Mouse (Mus musculus) 3T3-L1 (cell line): ENCODE results near the gene Olfr522.
"Not testable (repeated sequence)": the region's sequence is repeated elsewhere in the genome, so short reads cannot be mapped to it uniquely, and the experiment has no call there.

ENCODE experiments used
- DNase-seq: peaks from one replicate; pipeline ENCODE4 v3.0.0-alpha.2; 2015; ENCODE audit warnings: low read depth, low spot score

The Olfr522 gene

DNA sequence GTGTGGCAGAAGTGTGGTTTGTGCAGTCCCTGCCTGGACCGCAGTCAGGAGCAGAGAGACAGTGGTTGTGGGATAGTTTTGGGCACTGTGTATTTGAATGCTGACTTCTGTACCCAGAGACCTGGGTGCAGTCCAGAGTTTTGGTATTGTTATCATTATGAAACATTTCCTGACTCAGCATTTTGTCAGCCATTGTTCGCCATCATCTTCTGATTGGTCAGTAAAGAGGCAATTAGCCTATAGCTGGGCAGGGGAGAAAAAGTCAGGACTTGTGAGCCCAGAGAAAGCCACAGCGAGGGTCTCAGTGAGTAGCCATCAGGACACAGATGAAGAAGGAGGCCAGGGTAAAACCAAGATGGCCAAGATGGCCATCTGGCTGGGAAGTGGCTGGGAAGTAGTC lies 4.2 kb downstream of the Olfr522 start:
- no peak for DNase-seq

DNA sequence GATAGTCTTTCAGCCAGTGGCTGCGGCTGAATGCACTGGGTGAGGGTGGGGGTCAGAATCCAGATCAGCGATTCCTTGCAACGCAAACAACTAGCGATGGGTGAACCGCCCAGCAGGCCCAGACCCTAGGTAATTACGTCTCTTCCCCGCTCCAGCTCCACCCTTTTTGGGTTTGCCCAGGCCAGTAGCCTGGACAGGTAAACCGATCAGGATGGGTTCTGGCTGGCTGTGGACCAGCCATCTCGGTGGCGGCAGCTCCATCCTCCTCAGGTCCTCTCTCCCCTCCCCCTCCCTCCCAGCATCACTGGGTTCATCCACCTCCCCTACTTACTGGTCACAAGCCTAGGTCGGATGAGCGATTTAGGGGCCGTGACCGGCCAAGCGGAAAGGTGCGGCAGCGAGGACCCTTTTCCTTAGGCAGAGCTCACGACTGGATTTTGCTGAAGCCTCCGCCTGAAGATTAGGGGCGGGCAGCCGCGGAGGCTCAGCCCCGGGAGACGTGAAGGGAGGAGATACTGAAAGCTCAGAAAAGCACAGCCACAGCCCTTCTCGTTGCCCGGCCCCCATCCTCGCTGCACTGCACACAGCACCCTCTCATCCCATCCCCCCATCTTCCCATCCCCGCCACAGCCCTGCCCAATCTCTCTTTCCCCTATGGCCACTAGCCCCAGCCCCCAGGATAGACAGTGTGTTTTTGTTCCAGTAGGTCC lies 10.2 kb downstream of the Olfr522 start, which contains the start of gene Sprn:
TSS of gene Sprn (minus strand) at position 660 of the 710 bp plus-strand sequence.
- DNase-seq: no peak

DNA sequence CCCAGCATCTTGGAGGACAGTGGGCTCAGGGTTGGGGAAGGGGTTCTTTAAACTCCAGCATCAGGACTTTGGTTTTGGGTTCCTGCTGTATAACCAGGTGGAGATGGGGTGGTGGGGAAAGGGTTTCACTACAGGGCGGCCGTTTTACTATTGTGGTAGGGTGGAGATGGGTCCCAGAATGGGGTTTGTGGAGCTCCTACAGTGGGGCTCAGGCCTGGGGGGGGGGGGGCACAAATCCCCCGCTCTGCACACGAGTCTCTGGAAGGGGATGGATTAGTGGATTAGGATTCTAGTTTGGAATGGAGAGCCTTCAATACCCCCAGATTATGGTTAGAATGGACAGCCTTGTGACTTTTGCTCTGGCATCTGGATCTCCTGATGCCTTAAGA lies 10.7 kb downstream of the Olfr522 start:
- no peak for DNase-seq

DNA sequence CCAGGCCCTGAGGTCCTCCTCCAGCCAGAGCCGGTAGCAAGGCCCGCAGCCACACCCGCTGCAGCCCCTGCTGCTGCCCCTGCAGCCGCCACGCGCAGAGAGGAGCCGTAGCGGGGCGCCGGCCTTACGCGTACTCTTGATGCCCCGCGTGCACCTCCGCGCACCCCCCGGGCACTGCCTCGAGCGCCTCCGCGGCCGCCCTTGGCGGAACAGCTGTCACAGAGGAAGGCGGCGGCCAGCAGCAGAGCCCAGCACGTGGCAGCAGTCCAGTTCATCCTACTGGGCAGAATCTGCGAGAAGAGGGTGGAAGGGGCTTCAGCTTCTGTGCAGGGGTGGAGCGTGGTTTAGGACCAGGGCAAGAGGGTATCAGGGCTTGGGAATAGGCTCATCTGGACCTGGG lies 11.2 kb downstream of the Olfr522 start:
- DNase-seq: no peak

DNA sequence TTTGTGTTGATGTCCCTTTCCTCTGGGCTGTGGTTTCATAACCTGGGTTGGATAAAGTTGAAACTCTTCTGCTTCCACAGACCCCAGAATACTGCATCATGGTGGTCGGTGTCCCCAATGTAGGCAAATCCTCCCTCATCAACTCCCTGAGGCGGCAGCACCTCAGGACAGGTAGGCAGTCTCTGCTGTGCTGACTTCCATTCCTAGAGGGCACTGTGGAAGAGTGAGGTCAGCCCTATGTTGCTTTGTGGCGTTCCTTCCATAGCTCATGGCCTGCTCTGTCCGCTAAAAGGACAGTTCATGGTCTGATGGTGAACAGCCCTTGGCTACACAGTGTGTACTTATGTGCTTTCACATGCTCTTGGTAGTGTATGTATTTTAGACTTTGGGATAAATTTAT lies 20.0 kb downstream of the Olfr522 start:
- DNase-seq: no peak

DNA sequence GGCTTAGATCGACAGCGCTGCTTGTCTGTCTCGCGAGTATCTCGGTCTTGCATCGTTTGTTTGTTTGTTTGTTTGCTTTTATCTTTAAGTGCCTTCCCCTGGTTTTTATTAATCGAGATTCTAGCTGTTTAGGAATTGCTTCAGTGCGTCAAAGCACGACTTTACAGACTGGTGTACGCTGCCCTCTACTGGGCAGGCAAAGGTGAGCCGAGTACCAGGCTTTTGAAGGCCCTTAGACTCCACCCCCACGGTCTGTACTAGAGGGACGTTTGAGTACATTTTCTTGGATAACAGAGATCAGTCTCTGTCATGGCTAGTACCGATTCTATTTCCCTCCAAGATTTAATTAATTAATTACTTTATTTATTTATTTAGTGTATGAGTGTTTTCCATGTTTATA lies 23.2 kb downstream of the Olfr522 start:
- DNase-seq: peak; percentile 85

DNA sequence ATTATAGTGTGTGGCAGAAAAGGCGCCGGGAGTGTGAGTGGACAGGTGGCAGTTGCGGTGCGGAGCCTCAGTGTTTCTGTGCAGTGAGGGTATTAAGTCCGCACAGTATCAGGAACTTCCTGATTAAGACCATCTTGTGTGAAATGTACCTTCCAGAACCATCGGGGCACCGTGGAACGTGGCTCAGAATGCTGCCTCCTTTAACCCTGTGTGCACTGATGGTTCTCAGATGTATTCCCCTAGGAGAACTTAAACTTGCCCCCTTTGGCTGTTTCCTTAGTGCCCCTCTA lies 26.6 kb downstream of the Olfr522 start:
- no peak for DNase-seq

DNA sequence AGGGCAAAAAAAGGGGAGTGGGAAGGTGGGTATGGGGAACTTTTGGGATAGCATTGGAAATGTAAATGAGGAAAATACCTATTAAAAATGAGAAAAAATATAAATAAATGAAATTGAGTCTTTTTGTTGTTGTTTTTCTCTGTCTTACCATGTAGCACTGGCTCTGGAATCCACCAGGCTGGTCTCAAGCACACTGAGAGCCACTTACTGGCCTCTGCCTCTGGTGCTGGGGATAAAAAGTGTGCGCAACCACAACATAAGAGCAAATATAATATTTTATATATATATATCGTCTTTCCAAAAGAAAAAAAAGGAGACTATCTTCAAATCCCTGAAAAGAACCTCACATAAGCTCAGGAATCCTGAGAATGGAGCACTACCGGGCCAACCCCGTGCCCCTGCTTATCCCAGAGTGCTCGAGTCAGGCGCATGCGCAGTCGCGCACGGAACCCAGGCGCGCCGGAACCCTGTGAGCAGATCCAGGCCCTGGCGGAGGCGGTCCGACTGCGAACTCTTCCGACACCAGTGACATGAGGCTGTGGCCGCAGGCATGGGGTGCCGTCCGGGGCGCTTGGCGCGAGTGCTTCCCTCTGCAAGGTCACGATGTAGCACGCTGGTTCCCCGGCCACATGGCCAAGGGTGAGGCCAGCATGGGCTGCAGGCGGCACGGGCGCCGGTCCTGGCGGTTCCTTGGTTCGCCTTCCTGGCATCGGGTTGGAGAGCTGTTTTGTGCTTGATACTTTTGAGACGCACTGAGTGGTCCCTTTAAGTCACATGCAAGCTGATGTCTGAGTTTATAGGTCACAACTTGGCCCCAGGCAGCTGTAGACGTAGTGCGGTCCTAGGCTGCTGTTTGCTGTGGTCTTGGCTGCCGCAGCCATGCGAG lies 27.2 kb downstream of the Olfr522 start, which contains the start of gene Mtg1:
TSS of gene Mtg1 (plus strand) at position 430 of the 886 bp plus-strand sequence.
- DNase-seq: peak; percentile 89

DNA sequence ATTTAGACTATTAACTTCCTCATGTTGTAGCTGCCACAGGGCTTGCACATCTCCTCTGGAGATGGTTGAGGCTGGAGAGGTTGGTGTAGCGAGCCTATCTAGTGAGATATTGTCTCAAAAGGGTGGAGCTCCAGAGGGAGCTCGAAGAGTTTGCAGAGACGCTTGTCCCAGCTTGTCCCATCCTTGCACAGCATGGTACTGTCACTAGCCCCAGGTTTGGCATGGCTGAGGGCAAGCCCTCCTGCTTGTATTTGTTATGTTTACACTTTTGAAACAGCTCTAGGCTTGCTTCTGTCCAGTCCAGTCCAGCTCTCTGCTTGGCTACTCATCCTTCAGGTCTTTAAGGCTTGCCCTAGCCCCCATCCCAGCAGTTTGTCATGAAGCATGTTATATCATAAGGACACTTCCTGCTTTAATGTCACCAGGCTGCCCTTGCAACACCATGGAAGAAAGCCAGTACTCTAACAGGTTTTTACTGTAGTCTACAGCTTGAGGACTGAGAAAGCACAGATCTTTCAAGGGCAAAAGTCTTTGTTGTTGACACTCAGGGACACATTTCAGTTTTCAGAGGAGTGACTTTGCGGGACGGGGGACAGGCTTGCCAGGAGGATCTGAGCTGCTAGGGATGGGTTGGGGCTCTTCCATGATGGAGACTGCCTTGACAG lies 29.3 kb downstream of the Olfr522 start:
- no peak for DNase-seq

DNA sequence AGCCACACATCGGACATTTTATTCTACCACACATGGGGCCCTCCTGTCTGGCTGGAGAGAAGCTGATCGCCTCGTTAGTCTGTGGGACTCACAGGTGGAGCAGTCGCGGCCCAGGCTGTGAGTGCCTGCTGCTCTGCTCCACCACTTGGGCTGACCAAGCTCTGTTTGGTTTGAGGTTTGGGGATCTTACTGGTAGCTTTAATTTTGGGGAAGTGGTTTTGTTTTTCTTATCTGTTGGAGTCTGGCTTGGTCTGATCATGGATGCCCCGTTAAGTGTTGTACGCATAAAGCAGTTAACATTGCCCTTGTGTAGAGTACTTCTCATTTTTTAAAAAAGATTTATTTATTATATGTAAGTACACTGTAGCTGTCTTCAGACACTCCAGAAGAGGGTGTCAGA lies 30.5 kb downstream of the Olfr522 start:
- DNase-seq: not testable (repeated sequence)

DNA sequence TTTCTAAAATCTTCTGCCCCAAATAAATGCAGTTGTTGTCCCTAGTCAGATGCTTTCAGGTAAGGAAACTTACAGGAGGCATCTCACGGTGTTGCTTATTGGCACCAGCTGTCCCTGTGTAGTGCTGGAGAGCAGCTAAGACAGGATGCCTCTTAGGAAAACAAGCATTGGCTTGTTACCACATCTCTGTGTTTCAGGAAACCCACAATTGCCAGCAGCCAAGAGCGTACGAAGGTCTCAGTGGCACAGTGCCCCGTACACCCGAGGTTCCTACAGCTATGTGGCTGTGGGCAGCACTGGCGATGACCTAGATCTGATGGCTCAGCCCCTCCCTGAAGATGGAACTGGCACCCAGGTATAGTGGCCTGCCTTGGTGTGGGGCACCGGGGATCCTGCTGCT lies 32.4 kb downstream of the Olfr522 start:
- not testable (repeated sequence) for DNase-seq

DNA sequence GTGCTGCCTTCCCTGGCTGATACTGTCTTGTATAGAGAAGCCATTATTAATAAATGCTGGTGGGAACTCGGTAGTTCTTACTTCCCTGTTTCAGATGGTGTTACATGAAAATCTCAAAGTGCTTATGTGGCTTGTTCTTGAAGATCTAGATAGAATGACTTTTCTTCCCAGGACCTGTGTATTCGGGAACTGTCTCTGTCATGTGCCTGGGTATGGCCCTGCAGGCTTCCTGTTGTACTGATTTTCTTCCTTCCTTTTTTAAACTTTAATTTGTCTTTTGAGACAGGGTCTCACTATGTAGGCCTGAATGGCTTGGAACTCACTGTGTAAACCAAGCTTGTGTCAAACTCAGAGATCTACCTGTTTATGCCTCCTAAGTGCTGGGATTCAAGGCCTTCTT lies 36.7 kb downstream of the Olfr522 start:
- no peak for DNase-seq

DNA sequence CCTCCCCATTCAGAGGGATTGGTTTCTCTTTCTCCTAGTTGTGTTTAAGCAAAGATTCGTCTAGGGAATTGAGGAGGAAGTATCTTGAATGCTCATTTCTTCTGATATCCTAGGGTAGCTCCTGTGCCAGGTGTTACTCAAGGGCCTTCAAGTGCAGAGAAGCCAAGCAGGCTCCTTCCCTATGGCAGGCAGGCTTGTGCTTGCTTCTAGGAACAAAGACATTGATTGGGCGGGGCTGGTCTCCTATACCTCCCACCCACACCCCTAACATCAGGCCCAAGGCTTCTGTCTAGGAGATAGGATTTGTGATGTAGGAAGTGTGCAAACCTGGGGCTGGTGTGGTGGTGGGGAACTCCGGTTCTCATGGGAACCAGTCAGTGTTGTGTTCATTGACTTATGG lies 37.6 kb downstream of the Olfr522 start:
- no peak for DNase-seq

DNA sequence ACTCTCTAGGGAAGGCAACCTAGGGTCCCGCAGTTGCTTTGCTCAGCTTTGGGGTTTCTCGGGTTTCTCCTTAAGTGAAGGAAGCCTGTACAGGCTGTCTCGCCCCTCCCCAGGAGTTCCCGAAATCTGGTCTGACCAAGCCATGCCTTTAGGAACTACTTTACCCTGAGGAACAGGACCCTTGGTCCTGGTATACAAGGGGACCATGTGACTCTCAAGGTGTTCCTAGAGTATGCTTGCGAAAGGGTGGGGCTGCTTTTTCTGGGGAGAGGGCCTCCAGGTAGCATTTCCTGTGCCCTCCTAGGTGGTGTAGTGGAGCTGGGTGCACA lies 38.6 kb downstream of the Olfr522 start:
- DNase-seq: no peak

DNA sequence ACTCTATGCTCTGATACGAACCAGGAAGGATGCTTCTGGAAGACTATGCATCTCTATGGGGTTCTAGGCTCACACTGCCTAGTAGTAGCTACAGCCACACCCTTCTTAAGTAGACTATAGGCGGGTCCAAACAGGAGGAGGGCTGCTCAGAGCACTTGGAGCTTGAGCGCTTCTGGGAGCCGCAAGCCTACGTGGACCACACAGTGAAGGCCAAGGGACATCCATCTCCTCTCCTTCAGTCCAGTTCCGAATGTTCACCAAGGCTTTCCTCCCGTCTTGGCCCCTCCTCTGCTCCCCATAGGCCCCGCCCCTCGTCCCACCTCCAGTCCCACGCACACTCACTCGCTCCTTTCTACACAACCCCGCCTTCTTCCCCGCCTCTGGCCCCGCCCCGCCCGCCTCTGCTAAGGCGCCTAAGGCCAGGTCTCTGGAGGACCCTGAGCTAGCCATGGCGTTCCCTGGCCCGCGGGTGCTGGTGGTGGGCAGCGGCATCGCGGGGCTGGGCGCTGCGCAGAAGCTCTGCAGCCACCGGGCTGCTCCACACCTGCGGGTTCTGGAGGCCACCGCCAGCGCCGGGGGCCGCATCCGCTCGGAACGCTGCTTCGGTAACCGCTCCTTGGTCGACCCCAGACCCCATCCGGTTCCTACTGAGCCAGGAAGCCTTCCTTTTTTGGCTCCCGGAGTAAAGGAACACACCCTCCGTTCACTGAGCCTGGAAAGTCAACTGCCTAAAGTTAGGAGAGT lies 39.1 kb downstream of the Olfr522 start:
- DNase-seq: peak; percentile 93

DNA sequence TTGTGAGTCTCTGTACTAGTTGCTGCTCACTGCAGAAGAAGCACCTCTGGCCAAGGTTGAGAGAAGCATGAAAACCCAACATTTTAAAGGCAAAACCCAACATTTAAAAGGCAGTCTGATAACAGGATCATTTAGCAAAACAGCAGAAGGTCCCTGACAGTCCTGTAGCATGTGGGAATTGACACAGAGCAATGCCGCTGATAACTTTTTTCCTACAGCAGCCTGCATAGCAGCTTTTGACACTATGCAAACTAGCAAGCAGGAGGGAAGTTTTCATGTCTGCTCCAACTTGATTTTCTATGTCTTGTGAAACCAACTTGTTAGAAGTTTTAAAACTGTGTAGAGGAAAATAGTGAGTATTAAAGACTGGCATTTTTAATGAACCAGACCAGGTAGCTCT lies 40.2 kb downstream of the Olfr522 start:
- no peak for DNase-seq

DNA sequence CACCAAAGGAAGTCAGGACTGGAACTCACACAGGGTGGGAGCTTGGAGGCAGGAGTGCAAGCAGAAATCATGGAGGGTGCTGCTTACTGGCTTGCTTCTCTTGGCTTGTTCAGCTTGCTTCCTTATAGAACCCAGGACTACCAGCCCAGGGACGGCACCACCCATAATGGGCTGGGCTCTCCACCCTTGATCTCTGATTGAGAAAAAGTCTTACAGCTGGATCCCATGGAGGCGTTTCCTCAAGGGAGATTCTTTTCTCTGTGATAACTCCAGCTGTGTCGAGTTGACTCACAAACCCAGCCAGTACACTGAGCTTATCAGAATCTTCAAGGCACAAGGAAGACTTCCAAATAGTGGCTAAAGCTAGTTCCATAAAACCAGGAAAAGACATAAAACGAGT lies 41.8 kb downstream of the Olfr522 start:
- peak; percentile 61 for DNase-seq

DNA sequence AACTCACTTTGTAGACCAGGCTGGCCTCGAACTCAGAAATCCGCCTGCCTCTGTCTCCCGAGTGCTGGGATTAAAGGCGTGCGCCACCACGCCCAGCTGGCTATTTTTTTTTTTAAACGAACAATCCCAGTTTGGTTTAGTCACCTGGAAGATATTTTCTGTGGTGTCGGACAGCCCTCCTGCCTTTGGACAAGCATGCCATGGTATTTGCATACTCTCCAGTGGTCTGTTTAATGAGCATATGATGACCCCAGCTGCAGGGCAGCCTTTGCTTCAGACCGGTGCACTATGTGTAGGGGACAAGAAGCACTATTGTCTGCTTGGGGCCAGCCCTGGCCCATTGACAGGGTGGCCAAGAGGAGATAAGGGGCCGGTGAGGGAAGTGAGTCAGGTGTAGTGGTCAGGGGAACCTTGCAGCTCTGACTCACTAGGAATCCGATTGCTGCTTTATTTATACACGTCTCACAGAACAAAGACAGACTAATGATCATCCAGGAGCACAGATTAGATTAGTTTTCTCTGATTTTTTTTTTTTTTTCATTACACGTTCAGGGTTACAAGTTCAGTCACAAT lies 43.1 kb downstream of the Olfr522 start:
- peak; percentile 60 for DNase-seq

DNA sequence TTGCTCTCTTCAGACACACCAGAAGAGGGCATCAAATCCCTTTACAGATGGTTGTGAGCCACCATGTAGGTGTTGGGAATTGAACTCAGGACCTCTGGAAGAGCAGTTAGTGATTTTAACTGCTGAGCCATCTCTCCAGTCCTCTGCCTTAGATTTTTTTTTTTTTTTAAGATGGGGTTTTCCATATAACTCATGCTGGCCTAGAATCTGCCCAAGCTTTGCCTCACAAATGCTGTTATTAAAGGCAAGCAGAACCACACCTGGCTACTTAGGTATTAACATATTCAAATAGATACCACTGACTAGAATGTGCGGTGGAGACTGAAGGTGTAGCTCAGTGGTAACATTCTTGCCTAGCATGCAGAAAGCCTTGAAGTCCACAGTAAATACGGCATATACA lies 44.1 kb downstream of the Olfr522 start:
- no peak for DNase-seq

DNA sequence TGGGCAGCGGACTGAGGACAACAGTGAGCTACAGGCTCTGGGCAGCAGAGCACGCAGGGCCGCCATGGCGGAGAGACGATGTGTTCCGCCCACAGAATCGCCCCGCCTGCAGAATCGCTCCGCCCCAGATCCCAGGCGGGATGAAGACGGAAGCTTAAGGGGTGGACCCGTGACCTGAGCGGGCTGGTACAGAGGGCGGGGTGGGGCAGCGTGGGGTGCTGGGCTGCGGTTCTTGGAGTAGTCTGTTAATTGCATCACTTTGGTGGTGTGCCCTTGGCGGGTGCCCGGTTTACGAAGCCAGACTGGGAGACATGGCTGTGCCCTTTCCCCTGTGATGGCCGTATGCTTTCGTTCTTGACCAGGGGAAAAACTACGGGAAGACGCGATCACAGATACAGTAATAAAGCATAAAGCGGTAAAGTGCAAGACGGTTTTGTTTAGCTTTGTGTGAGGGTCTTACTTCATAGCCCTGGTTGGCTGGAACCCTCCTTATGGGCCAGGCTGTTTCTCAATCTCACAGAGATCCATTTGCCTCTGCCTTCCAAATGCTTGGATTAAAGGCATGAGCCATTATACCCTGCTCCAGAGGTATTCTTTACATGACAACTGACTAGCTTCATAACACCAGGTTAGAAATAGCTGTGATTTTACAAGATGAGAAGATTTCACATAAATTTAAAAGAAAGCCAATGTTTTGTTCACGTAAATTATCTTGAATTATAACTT lies 48.1 kb downstream of the Olfr522 start, which contains the start of gene Echs1:
TSS of gene Echs1 (minus strand) at position 148 of the 726 bp plus-strand sequence.
- peak; percentile 92 for DNase-seq
